Mouse (Mus musculus) CH12.LX (cell line): Measurements from ENCODE around the gene Lama4.

ENCODE experiments used
- CTCF ChIP-seq, 2 experiments: IDR thresholded peaks in 1 of 2; conservative IDR thresholded peaks in 1 of 2; 2 replicates each; pipeline ENCODE4 v1.5.1; 2011 to 2012; ENCODE audit warnings: low read depth in 2 of 2, low read length in 2 of 2, improper control_type of control experiment in 1 of 2, inconsistent platforms in 1 of 2, mild to moderate bottlenecking in 1 of 2, moderate library complexity in 1 of 2
- EP300 ChIP-seq: IDR thresholded peaks from 2 replicates; pipeline ENCODE4 v1.6.1; 2011; ENCODE audit warnings: low read length, improper control_type of control experiment
- GABPA ChIP-seq: IDR thresholded peaks from 2 replicates; pipeline ENCODE4 v1.6.1; 2012; ENCODE audit warnings: low read depth, low read length, improper control_type of control experiment, inconsistent platforms; ENCODE audit not compliant: insufficient replicate concordance
- MAX ChIP-seq: IDR thresholded peaks from 2 replicates; pipeline ENCODE4 v1.6.1; 2011; ENCODE audit warnings: low read length, improper control_type of control experiment
- POLR2A ChIP-seq: IDR thresholded peaks from 2 replicates; pipeline ENCODE4 v1.6.1; 2011; ENCODE audit warnings: low read depth, mild to moderate bottlenecking, improper control_type of control experiment, low read length
- SIN3A ChIP-seq: IDR thresholded peaks from 2 replicates; pipeline ENCODE4 v1.6.1; 2012; ENCODE audit warnings: low read length, improper control_type of control experiment, inconsistent platforms
- USF1 ChIP-seq: IDR thresholded peaks from 2 replicates; pipeline ENCODE4 v1.6.1; 2014; ENCODE audit warnings: low read depth, mild to moderate bottlenecking, inconsistent platforms, low read length, improper control_type of control experiment

- TF ChIP-seq CTCF (conservative IDR thresholded peaks at IDR 0.05 in 1 of 2, IDR thresholded peaks at IDR 0.05 in 1 of 2; ENCODE audit: low read depth in 2 of 2, low read length in 2 of 2), result no peak
- TF ChIP-seq EP300, result no peak
- TF ChIP-seq MAX, result no peak
- no peak for TF ChIP-seq POLR2A
- TF ChIP-seq GABPA, result no peak
- no peak for TF ChIP-seq SIN3A
- no peak for TF ChIP-seq USF1
These were observed 3.2 kb downstream of the Lama4 start for GRCm38 (mm10) chr10:38968326-38969072.
